Mouse (Mus musculus) cortical plate, adult 2 months (tissue): Measurements from ENCODE around the gene Lyrm7.

Source experiments
- CTCF ChIP-seq: fragments of 200-500 bp; IDR thresholded peaks from 2 replicates; pipeline ENCODE4 v1.5.1; 2011; ENCODE audit warnings: mild to moderate bottlenecking, control low read depth, low read length; ENCODE audit not compliant: insufficient read depth; ENCODE audit errors: extremely low read depth
- POLR2A ChIP-seq: fragments of 200-500 bp; IDR thresholded peaks from 2 replicates; pipeline ENCODE4 v1.6.1; 2011; ENCODE audit warnings: mild to moderate bottlenecking, low read length, control low read depth; ENCODE audit not compliant: insufficient read depth; ENCODE audit errors: extremely low read depth

GRCm38 (mm10) chr11:54859322-54860165 lies 1.2 kb downstream of the Lyrm7 start:
- peak; percentile 53 for TF ChIP-seq CTCF
- TF ChIP-seq POLR2A: no peak
